Mouse (Mus musculus) liver, embryonic 12.5 days (tissue): ENCODE results near the gene Sptbn1. TPM values are rescaled to one million over a fixed set of nuclear protein-coding genes. Genes with fewer than 3 reads are reported as not detected.

Experiments
- ATAC-seq: fragments of 200-750 bp; cut with Nextera tagmentation; 2 replicates; pipeline ENCODE4 v1.8.0; 2017; ENCODE audit warnings: moderate number of reproducible peaks, mild to moderate bottlenecking, moderate library complexity
- H3K27ac ChIP-seq: fragments of 300-500 bp; sonication (generic); 2 replicates; pipeline ENCODE4 v1.5.1; 2016; ENCODE audit warnings: mild to moderate bottlenecking
- H3K27me3 ChIP-seq: fragments of 300-500 bp; sonication (generic); replicated peaks from 2 replicates; pipeline ENCODE4 v1.6.1; 2016; ENCODE audit warnings: mild to moderate bottlenecking, moderate library complexity
- H3K36me3 ChIP-seq: fragments of 300-500 bp; sonication (generic); 2 replicates; pipeline ENCODE4 v1.6.1; 2016; ENCODE audit warnings: mild to moderate bottlenecking, moderate library complexity
- H3K4me1 ChIP-seq: fragments of 300-500 bp; sonication (generic); 2 replicates; pipeline ENCODE4 v1.6.1; 2016
- H3K4me2 ChIP-seq: fragments of 300-500 bp; sonication (generic); 2 replicates; pipeline ENCODE4 v1.6.1; 2016; ENCODE audit warnings: mild to moderate bottlenecking, moderate library complexity
- H3K4me3 ChIP-seq: fragments of 300-500 bp; sonication (generic); 2 replicates; pipeline ENCODE4 v1.5.1; 2016; ENCODE audit warnings: mild to moderate bottlenecking, moderate library complexity
- H3K9ac ChIP-seq: fragments of 300-500 bp; sonication (generic); 2 replicates; pipeline ENCODE4 v1.6.1; 2016; ENCODE audit warnings: mild to moderate bottlenecking, moderate library complexity
- H3K9me3 ChIP-seq: fragments of 300-500 bp; sonication (generic); replicated peaks from 2 replicates; pipeline ENCODE4 v1.6.1; 2016; ENCODE audit warnings: mild to moderate bottlenecking, moderate library complexity
- WGBS: fragments of 180-500 bp; shearing (Covaris S2); methylation state at CpG from one replicate; pipeline ENCODE4 v1.1.7; 2016; ENCODE audit not compliant: insufficient replicate concordance; 5-methylcytosine and 5-hydroxymethylcytosine counted together
- polyA plus RNA-seq: library from polyadenylated mRNA; unstranded; fragments of >200 nt; fragmentation: Nextera tagmentation; extraction: Ambion mirVana; gene quantifications from 2 replicates; pipeline ENCODE4 v1.2.1, GENCODE M21; 2016

The Sptbn1 gene
- polyA plus RNA-seq, 1 experiment from 2014 or later: 24.2 TPM

DNA sequence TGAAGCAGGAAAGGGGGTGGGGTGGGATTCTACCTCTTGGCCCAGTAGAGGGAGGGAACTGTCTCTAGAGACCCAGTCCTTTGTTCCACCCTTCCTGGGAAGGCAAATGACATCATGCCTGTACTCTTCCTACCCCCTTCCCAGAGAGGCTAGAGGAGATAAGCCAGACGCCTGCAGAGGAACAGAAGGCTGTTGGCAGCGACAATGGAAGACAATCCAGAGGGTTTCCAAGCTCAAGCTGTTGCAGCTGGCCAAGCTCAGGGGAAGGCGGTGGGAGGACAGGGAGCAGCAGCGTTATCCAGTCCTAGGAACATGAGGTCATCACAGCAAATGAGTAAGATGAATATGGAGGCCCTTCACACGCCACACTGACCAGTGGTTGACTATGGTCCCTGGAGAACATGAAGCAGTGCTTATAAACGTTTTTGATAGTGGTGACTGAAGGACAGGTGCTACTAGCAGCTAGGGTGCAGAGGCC, 106.8 kb downstream of the Sptbn1 start:
- H3K4me2 ChIP-seq: peak overlapping the region; percentile 40
- H3K4me3 ChIP-seq: no peak overlapping the region
- peak; percentile 41; the same call in 1 of the 2 replicates for ATAC-seq
- H3K27me3 ChIP-seq: no peaks in the 10 kb centered on the region
- no peaks in the 10 kb centered on the region for H3K9me3 ChIP-seq
- H3K9ac ChIP-seq: no peak overlapping the region
- peak overlapping the region; percentile 82 for H3K27ac ChIP-seq
- H3K36me3 ChIP-seq: peaks cover 6% of the 10 kb centered on the region
- WGBS: 41% methylated on average over 6 of the region's 6 CpGs
- H3K4me1 ChIP-seq: peaks cover 84% of the 10 kb centered on the region

DNA sequence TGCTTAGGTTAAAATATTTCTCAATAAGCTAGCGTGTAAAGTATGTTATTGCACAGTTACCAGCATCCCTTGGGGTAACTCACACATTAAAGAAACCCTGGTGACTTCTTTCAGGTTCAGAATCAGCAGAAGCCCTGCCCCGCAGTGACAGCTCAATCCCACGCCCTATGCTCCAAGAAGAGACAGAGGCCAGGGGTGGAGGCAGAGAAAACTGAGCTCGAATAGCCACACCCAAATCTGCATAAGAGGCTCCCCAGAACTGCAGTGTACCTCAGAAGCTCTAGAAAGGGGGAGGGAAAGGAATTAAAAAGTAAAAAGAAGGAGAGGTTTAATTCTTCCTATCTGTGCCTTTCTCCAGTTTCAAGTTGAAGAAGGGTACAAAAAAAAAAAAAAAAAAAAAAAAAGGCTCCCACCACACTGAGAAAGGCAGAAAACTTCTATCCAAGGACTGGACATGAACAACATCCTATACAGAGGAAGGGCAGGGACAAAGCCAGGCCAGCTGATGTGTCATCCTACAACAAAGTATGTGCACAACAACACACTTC, 107.3 kb downstream of the Sptbn1 start:
- Histone ChIP-seq H3K4me3 (no peak overlapping the region), H3K9me3 (no peaks in the 10 kb centered on the region), H3K4me2 (peak overlapping the region; percentile 40), H3K27ac (peak overlapping the region; percentile 82), H3K9ac (no peak overlapping the region), H3K27me3 (no peaks in the 10 kb centered on the region), H3K4me1 (peaks cover 78% of the 10 kb centered on the region), H3K36me3 (peaks cover 6% of the 10 kb centered on the region)
- WGBS: 34% methylated on average over 4 of the region's 4 CpGs
- peak; percentile 85 for ATAC-seq

DNA sequence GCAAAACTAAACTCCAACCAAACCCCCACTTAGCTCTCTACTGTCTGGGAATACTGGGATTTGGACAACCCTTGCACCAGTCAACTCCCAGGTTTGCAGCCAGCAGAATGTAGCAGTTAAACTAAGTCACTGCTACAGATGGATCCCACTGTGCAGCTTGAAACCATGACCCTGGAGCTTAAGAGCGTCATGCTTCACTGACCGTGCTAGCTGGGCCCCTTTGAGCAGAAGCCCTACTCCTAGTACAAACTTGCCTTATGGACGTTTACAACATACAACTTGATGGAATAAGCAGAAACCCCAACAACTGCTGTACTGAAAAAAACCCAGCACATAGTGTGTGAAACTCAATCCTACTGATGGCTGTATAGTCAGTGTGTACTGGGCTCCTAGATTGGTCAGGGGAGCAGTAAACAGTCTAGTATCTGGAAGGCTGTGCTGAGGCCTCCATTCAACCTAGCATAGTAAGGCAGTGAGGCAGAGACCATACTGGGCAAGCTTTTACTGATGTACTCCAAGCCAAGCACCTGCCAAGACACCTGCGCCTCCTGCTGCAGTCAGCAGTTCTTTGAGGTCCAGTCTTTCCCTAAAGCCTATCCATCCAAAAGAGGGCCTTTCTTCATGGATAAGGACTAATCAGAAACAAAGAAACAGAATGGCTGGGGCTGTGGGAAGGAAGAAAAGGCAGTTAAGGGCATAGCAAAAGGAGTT, 108.3 kb downstream of the Sptbn1 start:
- H3K27me3 ChIP-seq: no peaks in the 10 kb centered on the region
- ATAC-seq: no peak
- 87% methylated on average over 4 of the region's 4 CpGs for WGBS
- H3K4me2 ChIP-seq: no peak overlapping the region
- H3K36me3 ChIP-seq: peaks cover 6% of the 10 kb centered on the region
- H3K4me3 ChIP-seq: no peak overlapping the region
- peaks cover 76% of the 10 kb centered on the region for H3K4me1 ChIP-seq
- H3K9ac ChIP-seq: 0 out of 2 replicates have a peak overlapping the region, but pooled peaks have one; percentile 10
- H3K9me3 ChIP-seq: no peaks in the 10 kb centered on the region
- H3K27ac ChIP-seq: peak overlapping the region; percentile 82

DNA sequence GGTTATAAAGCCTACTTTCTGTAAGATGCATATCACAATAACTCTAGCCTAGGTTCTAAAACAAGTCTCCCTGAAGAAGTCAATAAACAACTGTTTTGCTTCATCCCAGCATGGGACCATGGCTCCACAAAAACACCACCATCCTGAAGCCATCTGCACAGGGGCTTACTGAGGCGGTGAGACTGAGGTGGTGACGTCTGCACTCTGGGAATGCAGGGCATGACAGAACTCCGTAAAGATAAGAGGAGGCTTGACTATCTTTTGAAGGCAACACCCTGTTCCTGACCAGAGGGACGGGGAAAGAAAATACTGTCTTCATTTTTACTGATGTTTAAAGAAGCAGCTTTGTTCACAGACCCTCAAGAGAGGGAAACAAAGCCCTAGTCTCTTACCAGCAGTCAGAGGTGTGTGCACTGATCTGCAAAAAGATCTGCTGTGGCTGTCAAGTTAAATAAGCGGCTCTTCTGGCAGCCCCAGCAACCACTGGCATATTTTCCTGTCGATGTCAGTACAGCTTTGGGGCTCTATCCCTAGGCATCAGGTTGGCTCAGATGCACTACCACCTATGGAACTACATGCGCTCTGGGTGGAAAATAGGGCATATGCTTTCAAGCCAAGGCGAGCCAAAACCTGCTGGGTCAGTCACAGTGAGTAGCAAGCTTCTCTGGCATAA, 109.8 kb downstream of the Sptbn1 start:
- peak; percentile 94 for ATAC-seq
- peak overlapping the region; percentile 58 for H3K9ac ChIP-seq
- H3K27ac ChIP-seq: peak overlapping the region; percentile 82
- H3K4me3 ChIP-seq: peak overlapping the region; percentile 22; the same call in 1 of the 2 replicates
- H3K27me3 ChIP-seq: no peaks in the 10 kb centered on the region
- H3K4me2 ChIP-seq: peak overlapping the region; percentile 66
- H3K36me3 ChIP-seq: peaks cover 16% of the 10 kb centered on the region
- no peaks in the 10 kb centered on the region for H3K9me3 ChIP-seq
- WGBS: 27% methylated on average over 8 of the region's 8 CpGs
- peaks cover 64% of the 10 kb centered on the region for H3K4me1 ChIP-seq

DNA sequence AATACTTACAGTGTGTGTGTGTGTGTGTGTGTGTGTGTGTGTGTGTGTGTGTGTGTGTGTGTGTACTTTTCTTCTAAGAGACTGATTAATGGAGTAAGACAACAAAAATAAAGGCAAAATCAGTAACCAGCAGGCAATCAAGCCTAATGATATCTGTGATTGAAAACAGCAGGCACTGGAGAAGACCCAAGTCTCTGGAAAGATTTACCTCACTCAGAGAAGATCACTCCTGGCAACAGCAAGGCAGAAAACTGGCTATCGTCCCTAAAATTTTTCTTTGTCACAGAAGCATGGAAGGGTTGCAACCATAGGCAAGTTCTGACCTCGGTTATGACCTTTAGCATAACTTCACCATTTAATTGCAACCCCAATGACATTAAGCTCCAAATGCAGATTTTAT, 112.1 kb downstream of the Sptbn1 start:
- ATAC-seq: no peak
- 76% methylated on average over 2 of the region's 2 CpGs for WGBS

DNA sequence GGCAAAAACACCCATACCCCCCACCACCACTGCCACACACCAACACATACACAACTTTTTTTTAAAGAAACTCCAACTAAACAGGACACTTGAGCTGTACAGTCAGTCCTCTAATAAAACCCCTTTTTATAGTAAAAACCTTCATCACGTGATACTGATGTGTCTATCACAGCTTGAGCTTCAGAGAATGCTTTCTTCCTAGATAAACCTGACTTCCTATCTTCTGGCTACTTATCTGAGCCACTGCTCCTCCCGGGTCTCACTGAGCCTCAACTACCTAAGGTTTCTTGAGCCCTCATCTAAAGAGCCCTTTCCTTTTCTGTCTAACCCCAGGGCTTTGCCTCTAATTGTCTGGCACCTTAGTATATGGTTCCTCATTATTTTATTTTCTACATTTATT, 113.0 kb downstream of the Sptbn1 start:
- H3K36me3 ChIP-seq: peaks cover 32% of the 10 kb centered on the region
- H3K4me2 ChIP-seq: no peak overlapping the region
- H3K27me3 ChIP-seq: no peaks in the 10 kb centered on the region
- H3K4me1 ChIP-seq: peaks cover 36% of the 10 kb centered on the region
- no peak overlapping the region for H3K4me3 ChIP-seq
- no peak overlapping the region for H3K27ac ChIP-seq
- H3K9me3 ChIP-seq: no peaks in the 10 kb centered on the region
- ATAC-seq: no peak
- WGBS: 21% methylated on average over 2 of the region's 2 CpGs
- no peak overlapping the region for H3K9ac ChIP-seq

More for the DNA sequence above, 112.1 kb downstream of the Sptbn1 start:
- Histone ChIP-seq H3K4me1 (peaks cover 45% of the 10 kb centered on the region), H3K27me3 (no peaks in the 10 kb centered on the region), H3K4me3 (no peak overlapping the region), H3K9ac (no peak overlapping the region), H3K27ac (no peak overlapping the region), H3K4me2 (no peak overlapping the region), H3K9me3 (no peaks in the 10 kb centered on the region), H3K36me3 (peaks cover 27% of the 10 kb centered on the region)

DNA sequence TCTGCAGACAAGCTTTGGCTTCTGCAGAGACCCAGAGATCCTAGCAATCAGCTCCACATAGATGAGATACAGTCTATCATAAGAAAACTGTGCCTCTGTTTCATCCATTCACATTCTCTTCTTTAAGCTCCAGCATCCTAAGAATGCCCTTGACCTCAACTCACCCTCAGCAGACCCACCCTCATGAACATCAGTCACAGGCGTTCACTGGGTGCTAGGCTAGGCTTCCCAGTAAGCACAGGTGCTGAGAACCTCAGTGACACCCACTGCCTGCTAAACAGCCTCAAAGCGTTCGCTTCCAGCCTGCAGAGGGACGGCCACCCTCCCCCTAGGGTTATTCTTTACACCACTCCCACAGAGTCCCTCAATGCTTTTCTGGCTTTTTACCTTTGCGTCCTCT, 119.1 kb downstream of the Sptbn1 start:
- Histone ChIP-seq H3K9me3 (no peaks in the 10 kb centered on the region), H3K4me2 (no peak overlapping the region), H3K4me1 (no peaks in the 10 kb centered on the region), H3K9ac (no peak overlapping the region), H3K36me3 (peaks cover 57% of the 10 kb centered on the region), H3K27me3 (no peaks in the 10 kb centered on the region), H3K27ac (no peak overlapping the region), H3K4me3 (no peak overlapping the region)
- 79% methylated on average over 5 of the region's 5 CpGs for WGBS
- ATAC-seq: no peak

DNA sequence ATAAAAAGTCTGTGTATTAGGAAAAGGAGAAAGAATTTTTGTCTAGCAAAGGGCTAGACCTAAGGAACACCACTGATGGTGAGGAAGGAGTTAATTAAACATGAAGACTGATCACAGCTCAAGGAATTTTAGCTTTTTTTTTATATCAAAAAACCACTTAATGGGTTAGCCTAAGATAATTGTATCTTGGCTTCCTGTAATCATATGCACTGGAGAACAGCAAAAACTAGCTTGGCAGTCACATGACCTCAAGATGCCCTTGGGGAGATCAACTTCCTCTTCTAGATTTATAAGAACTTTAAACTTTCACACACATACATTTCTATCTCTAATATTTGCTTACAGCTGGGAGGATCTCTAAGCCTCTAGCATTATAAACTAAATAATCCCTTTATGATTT, 119.6 kb downstream of the Sptbn1 start:
- ATAC-seq: no peak
- Histone ChIP-seq H3K4me2 (no peak overlapping the region), H3K4me1 (no peaks in the 10 kb centered on the region), H3K36me3 (peaks cover 56% of the 10 kb centered on the region), H3K27ac (no peak overlapping the region), H3K4me3 (no peak overlapping the region), H3K9ac (no peak overlapping the region), H3K9me3 (no peaks in the 10 kb centered on the region), H3K27me3 (no peaks in the 10 kb centered on the region)

DNA sequence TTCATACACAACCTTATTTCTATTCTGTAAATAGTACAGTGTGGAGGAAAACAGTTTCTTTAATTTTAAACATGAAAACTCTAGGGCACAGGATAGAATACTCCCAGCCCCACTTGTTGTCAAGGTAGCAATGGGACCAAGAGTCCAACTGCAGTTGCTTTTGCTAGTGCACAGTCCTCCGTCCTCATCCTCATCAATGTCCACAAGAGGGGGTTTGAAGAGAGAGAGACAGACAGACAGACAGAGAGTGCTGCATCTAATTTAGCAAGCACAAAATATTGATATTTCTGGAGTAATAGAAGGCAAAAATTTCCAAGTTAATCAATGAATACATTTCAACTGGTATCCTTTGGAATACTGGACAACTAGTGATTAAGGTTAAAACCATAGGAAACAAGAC, 120.1 kb downstream of the Sptbn1 start:
- Histone ChIP-seq H3K27ac (no peak overlapping the region), H3K36me3 (peaks cover 54% of the 10 kb centered on the region), H3K9ac (no peak overlapping the region), H3K4me1 (no peaks in the 10 kb centered on the region), H3K4me3 (no peak overlapping the region), H3K4me2 (no peak overlapping the region), H3K9me3 (no peaks in the 10 kb centered on the region), H3K27me3 (no peaks in the 10 kb centered on the region)
- no peak for ATAC-seq
- WGBS: 78% methylated on average over 1 of the region's 1 CpGs

DNA sequence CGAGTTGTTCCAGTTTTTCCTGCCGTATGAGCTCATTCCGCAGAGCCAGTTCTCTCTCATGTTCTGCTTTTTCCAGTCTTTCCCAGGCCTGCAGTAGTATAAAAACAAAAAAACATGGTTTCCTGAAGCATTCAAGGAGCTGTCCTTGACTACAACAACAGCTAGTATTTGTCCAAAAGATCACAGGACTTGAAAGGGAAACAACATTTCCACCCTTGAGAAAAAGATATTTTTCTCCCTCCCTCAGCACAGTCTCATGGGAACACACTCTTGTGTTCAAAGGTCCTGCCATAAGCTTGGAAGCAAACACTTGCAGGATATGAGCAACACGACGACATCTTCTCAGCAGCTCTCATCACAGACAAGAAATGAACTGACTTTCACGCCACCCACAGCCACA, 124.9 kb downstream of the Sptbn1 start:
- 80% methylated on average over 6 of the region's 6 CpGs for WGBS

DNA sequence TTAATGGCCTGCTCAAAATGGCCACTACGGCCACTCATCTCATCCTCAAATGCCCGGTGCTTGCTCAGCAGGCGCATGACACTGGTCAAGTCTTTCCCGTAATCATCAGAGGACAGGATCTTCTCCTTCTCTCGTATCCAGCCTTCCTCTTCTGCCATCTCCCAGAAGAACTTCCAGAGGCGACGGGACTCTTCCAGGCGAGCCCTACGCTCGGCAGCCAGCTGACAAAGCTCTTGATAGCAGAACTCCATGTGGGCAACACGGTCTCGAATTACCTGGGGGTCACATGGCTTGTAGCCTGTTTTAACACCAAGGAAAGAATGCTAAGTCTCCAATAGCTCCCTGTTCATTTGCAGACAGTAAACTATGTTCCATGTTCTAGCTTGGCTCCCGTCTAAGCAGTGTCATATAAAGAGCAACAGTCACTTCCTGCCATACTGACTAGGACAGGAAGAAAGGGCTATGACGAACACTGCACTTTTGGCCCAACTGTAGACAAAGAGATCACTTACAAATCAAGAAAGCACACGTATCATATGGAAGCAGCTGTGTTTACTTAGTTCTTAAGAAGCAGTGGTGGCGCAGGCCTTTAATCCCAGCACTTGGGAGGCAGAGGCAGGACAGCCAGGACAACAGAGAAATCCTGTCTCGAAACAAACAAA, 128.7 kb downstream of the Sptbn1 start:
- Histone ChIP-seq H3K36me3 (peaks cover 87% of the 10 kb centered on the region), H3K4me2 (no peak overlapping the region), H3K4me3 (no peak overlapping the region), H3K9me3 (no peaks in the 10 kb centered on the region), H3K4me1 (no peaks in the 10 kb centered on the region), H3K9ac (no peak overlapping the region), H3K27ac (no peak overlapping the region), H3K27me3 (no peaks in the 10 kb centered on the region)
- 75% methylated on average over 17 of the region's 17 CpGs for WGBS
- ATAC-seq: no peak

More for the DNA sequence above, 124.9 kb downstream of the Sptbn1 start:
- Histone ChIP-seq H3K36me3 (peaks cover 78% of the 10 kb centered on the region), H3K27me3 (no peaks in the 10 kb centered on the region), H3K9ac (no peak overlapping the region), H3K27ac (no peak overlapping the region), H3K4me3 (no peak overlapping the region), H3K9me3 (no peaks in the 10 kb centered on the region), H3K4me1 (no peaks in the 10 kb centered on the region), H3K4me2 (no peak overlapping the region)
- ATAC-seq: no peak

DNA sequence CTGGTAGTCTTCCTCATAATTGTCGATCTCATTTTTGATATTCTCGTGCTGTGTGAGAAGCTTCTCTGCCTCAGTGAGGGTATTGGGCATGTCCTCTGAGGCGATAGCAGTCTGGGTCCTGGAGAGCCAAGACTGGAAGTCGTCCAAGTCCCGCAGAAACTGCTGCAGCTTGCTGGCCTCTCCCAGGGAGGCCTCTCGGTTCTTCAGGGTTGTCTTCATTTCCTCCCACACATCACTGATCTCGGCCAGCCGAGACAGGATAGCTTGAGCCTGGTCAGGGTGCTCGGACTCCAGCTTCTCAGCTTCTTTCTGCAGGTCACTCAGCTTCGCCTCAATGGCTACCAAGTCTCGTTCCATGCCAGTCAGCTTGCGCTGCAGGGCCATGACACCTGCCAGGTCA, 130.9 kb downstream of the Sptbn1 start:
- Histone ChIP-seq H3K27me3 (no peaks in the 10 kb centered on the region), H3K4me3 (no peak overlapping the region), H3K9ac (no peak overlapping the region), H3K4me2 (no peak overlapping the region), H3K4me1 (no peaks in the 10 kb centered on the region), H3K36me3 (peaks cover 85% of the 10 kb centered on the region), H3K27ac (no peak overlapping the region), H3K9me3 (no peaks in the 10 kb centered on the region)
- 78% methylated on average over 12 of the region's 12 CpGs for WGBS
- ATAC-seq: no peak
